Mouse (Mus musculus): ENCODE measurements around the gene Adnp. TPM values are rescaled to one million over a fixed set of nuclear protein-coding genes. Genes with fewer than 3 reads are reported as not detected.

Adnp gene
- total RNA-seq, 1 experiment, result 13.2 TPM

- H3K27ac ChIP-seq (ENCODE audit: insufficient read depth, low read depth, low read length, poor library complexity, severe bottlenecking), result no peak overlapping the region; the same call in 1 of the 2 replicates
- in situ Hi-C loops (cut with MboI; ENCODE audit: low sequenced_read_pairs in 2 of 2, unreplicated experiment in 2 of 2), result no loop called here
- peak overlapping the region; percentile 75 to 96 for H3K4me3 ChIP-seq (ENCODE audit: insufficient read depth in 1 of 2, low read depth in 1 of 2, low read length in 2 of 2, poor library complexity in 1 of 2, severe bottlenecking in 1 of 2)
- DNase-seq (ENCODE audit: low read depth, low spot score), result no peak
- H3K36me3 ChIP-seq (ENCODE audit: control insufficient read depth, insufficient read depth, low read length, poor library complexity, severe bottlenecking), result peaks cover 5% of the 10 kb centered on the region; the same call in 1 of the 2 replicates
- no peak for TF ChIP-seq ZC3H11A (IDR thresholded peaks at IDR 0.05; ENCODE audit: borderline replicate concordance, low read depth, low read length)
- 0 out of 2 replicates have a peak, but pooled peaks have one; percentile 3 for TF ChIP-seq HCFC1 (IDR thresholded peaks at IDR 0.05; ENCODE audit: borderline replicate concordance, insufficient read depth, low read length)
- peak overlapping the region; percentile 95 for H3K9ac ChIP-seq (ENCODE audit: insufficient read depth, low read depth, low read length, poor library complexity, severe bottlenecking)
- no peaks in the 10 kb centered on the region; a peak in 1 of 4 replicates for H3K4me1 ChIP-seq (ENCODE audit: control insufficient read depth in 2 of 2, insufficient read depth in 2 of 2, low read length in 2 of 2, poor library complexity in 1 of 2)
- H3K9me3 ChIP-seq (ENCODE audit: control insufficient read depth, insufficient read depth, low read depth, low read length), result no peaks in the 10 kb centered on the region
These were observed 24.0 kb upstream of the Adnp start for GRCm38 (mm10) chr2:168230773-168231470.

- Histone ChIP-seq H3K36me3 (ENCODE audit: control insufficient read depth, insufficient read depth, low read length, poor library complexity, severe bottlenecking) (peaks cover 9% of the 10 kb centered on the region; the same call in 1 of the 2 replicates), H3K27ac (ENCODE audit: insufficient read depth, low read depth, low read length, poor library complexity, severe bottlenecking) (peak within 1 kb of the TSS; percentile 90), H3K9ac (ENCODE audit: insufficient read depth, low read depth, low read length, poor library complexity, severe bottlenecking) (peak within 1 kb of the TSS; percentile 95), H3K9me3 (ENCODE audit: control insufficient read depth, insufficient read depth, low read depth, low read length) (no peaks in the 10 kb centered on the region), H3K4me1 (ENCODE audit: control insufficient read depth in 2 of 2, insufficient read depth in 2 of 2, low read length in 2 of 2, poor library complexity in 1 of 2) (no peaks in the 10 kb centered on the region; a peak in 1 of 4 replicates), H3K4me3 (ENCODE audit: insufficient read depth in 1 of 2, low read depth in 1 of 2, low read length in 2 of 2, poor library complexity in 1 of 2, severe bottlenecking in 1 of 2) (peak within 1 kb of the TSS; percentile 75 to 96)
- in situ Hi-C loops (cut with MboI; ENCODE audit: low sequenced_read_pairs in 2 of 2, unreplicated experiment in 2 of 2), result no loop called here
- DNase-seq (ENCODE audit: low read depth, low spot score), result no peak
- TF ChIP-seq CHD2 (IDR thresholded peaks at IDR 0.05; ENCODE audit: low read depth, low read length), result no peak
- peak; percentile 75 for TF ChIP-seq HCFC1 (IDR thresholded peaks at IDR 0.05; ENCODE audit: borderline replicate concordance, insufficient read depth, low read length)
- no peak for TF ChIP-seq ZC3H11A (IDR thresholded peaks at IDR 0.05; ENCODE audit: borderline replicate concordance, low read depth, low read length)
These were observed 23.3 kb upstream of the Adnp start, which contains the start of the genes Gm20716, Dpm1 and Mocs3 for GRCm38 (mm10) chr2:168230026-168230728. Gene Gm20716, minus strand, starts transcription at chr2:168230364. Gene Dpm1, minus strand, starts transcription at chr2:168230591. Gene Mocs3, plus strand, starts transcription at chr2:168230622.

GRCm38 (mm10) chr2:168229116-168230025 lies 22.5 kb upstream of the Adnp start:
- TF ChIP-seq ZC3H11A (IDR thresholded peaks at IDR 0.05; ENCODE audit: borderline replicate concordance, low read depth, low read length) (no peak), MAFK (IDR thresholded peaks at IDR 0.05; ENCODE audit: insufficient read depth, low read depth, low read length) (no peak), ZNF384 (IDR thresholded peaks at IDR 0.05; ENCODE audit: low read depth, low read length) (no peak), CHD2 (IDR thresholded peaks at IDR 0.05; ENCODE audit: low read depth, low read length) (no peak)
- Histone ChIP-seq H3K36me3 (ENCODE audit: control insufficient read depth, insufficient read depth, low read length, poor library complexity, severe bottlenecking) (peaks cover 15% of the 10 kb centered on the region), H3K4me3 (ENCODE audit: insufficient read depth in 1 of 2, low read depth in 1 of 2, low read length in 2 of 2, poor library complexity in 1 of 2, severe bottlenecking in 1 of 2) (peak overlapping the region; percentile 75 to 96), H3K4me1 (ENCODE audit: control insufficient read depth in 2 of 2, insufficient read depth in 2 of 2, low read length in 2 of 2, poor library complexity in 1 of 2) (no peaks in the 10 kb centered on the region; a peak in 1 of 4 replicates), H3K9ac (ENCODE audit: insufficient read depth, low read depth, low read length, poor library complexity, severe bottlenecking) (peak overlapping the region; percentile 95), H3K9me3 (ENCODE audit: control insufficient read depth, insufficient read depth, low read depth, low read length) (no peaks in the 10 kb centered on the region), H3K27ac (ENCODE audit: insufficient read depth, low read depth, low read length, poor library complexity, severe bottlenecking) (0 out of 2 replicates have a peak overlapping the region, but pooled peaks have one; percentile 90)
- DNase-seq (ENCODE audit: low read depth, low spot score), result no peak
- in situ Hi-C loops (cut with MboI; ENCODE audit: low sequenced_read_pairs in 2 of 2, unreplicated experiment in 2 of 2), result no loop called here

GRCm38 (mm10) chr2:168223326-168223725 lies 16.4 kb upstream of the Adnp start:
- Histone ChIP-seq H3K36me3 (ENCODE audit: control insufficient read depth, insufficient read depth, low read length, poor library complexity, severe bottlenecking) (peaks cover 43% of the 10 kb centered on the region), H3K9me3 (ENCODE audit: control insufficient read depth, insufficient read depth, low read depth, low read length) (no peaks in the 10 kb centered on the region), H3K4me1 (ENCODE audit: control insufficient read depth in 2 of 2, insufficient read depth in 2 of 2, low read length in 2 of 2, poor library complexity in 1 of 2) (no peaks in the 10 kb centered on the region), H3K9ac (ENCODE audit: insufficient read depth, low read depth, low read length, poor library complexity, severe bottlenecking) (no peak overlapping the region), H3K4me3 (ENCODE audit: insufficient read depth in 1 of 2, low read depth in 1 of 2, low read length in 2 of 2, poor library complexity in 1 of 2, severe bottlenecking in 1 of 2) (no peak overlapping the region), H3K27ac (ENCODE audit: insufficient read depth, low read depth, low read length, poor library complexity, severe bottlenecking) (no peak overlapping the region)
- in situ Hi-C loops (cut with MboI; ENCODE audit: low sequenced_read_pairs in 2 of 2, unreplicated experiment in 2 of 2), result no loop called here
- no peak for TF ChIP-seq MAFK (IDR thresholded peaks at IDR 0.05; ENCODE audit: insufficient read depth, low read depth, low read length)
- TF ChIP-seq CHD2 (IDR thresholded peaks at IDR 0.05; ENCODE audit: low read depth, low read length), result no peak
- no peak for TF ChIP-seq ZNF384 (IDR thresholded peaks at IDR 0.05; ENCODE audit: low read depth, low read length)
- no peak for TF ChIP-seq HCFC1 (IDR thresholded peaks at IDR 0.05; ENCODE audit: borderline replicate concordance, insufficient read depth, low read length)
- no peak for TF ChIP-seq ZC3H11A (IDR thresholded peaks at IDR 0.05; ENCODE audit: borderline replicate concordance, low read depth, low read length)
- DNase-seq (ENCODE audit: low read depth, low spot score), result no peak
